10 mouse cellular contexts compared by ENCODE assay signal in the genomic region with DNA sequence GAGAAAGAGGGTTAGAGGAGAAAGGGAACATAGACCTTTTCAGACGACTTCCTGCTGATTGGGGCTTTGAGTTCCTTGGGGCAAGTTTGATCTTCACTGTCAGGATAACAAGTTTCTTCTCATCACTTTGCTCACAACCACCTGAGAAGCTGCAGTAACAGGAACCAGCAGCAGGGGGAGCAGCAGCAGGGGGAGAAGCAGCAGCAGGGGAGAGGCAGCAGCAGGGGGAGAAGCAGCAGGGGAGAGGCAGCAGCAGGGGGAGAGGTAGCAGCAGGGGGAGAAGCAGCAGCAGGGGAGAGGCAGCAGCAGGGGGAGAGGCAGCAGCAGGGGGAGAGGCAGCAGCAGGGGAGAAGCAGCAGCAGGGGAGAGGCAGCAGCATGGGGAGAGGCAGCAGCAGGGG. TPM values are rescaled to one million over a fixed set of nuclear protein-coding genes. Genes with fewer than 3 reads are reported as not detected.
DNase-seq lines count a peak whose midpoint lies in the region; ATAC-seq and TF ChIP-seq lines count a peak whose summit lies in the region.
"Had no signal": no experiment of that assay in that cellular context is flagged by ENCODE, and none has a peak within 500 bp of the region (broad histone marks: within the 10 kb centered on the region; RNA-seq: fewer than 3 reads in every experiment).

No protein-coding gene starts in this region.

- WGBS in kidney, postnatal 0 days = 39% methylated on average over 1 of the region's 1 CpGs
- 40% methylated on average over 1 of the region's 1 CpGs for WGBS in kidney, embryonic 15.5 days
- 60% methylated on average over 1 of the region's 1 CpGs for WGBS in neural tube, embryonic 11.5 days

- H3K4me3 ChIP-seq in kidney, postnatal 0 days (replicated peaks; ENCODE audit: low read depth, low read length) = no peak overlapping the region
- no peak overlapping the region for H3K4me3 ChIP-seq in kidney, embryonic 15.5 days (replicated peaks)
- H3K4me3 ChIP-seq in embryonic fibroblast, embryonic 13.5 days (ENCODE audit: insufficient read depth, low read length) = no peak overlapping the region
- H3K4me3 ChIP-seq in neural tube, embryonic 11.5 days (ENCODE audit: low read depth, low read length) = no peak overlapping the region
- H3K4me3 ChIP-seq: heart, embryonic 15.5 days; lung, embryonic 15.5 days had no signal

- H3K4me1 ChIP-seq in kidney, postnatal 0 days (replicated peaks; ENCODE audit: insufficient read depth, low read length) = 0 out of 2 replicates have a peak, but pooled peaks cover 5% of the 10 kb centered on the region
- H3K4me1 ChIP-seq in kidney, embryonic 15.5 days = peaks cover 11% of the 10 kb centered on the region
- no peaks in the 10 kb centered on the region for H3K4me1 ChIP-seq in embryonic fibroblast, embryonic 13.5 days (ENCODE audit: control insufficient read depth, insufficient read depth, low read length)
- H3K4me1 ChIP-seq in neural tube, embryonic 11.5 days (ENCODE audit: control insufficient read depth, insufficient read depth, low read length) = 0 out of 2 replicates have a peak, but pooled peaks cover 2% of the 10 kb centered on the region

- no peak for ATAC-seq in kidney, postnatal 0 days (replicated peaks; ENCODE audit: low FRiP score, low read depth)
- ATAC-seq in kidney, embryonic 15.5 days (replicated peaks; ENCODE audit: low FRiP score) = no peak
- ATAC-seq in neural tube, embryonic 11.5 days (ENCODE audit: insufficient read depth, low FRiP score, low TSS enrichment) = no peak

- H3K36me3 ChIP-seq in kidney, postnatal 0 days (ENCODE audit: insufficient read depth, low read length) = no peaks in the 10 kb centered on the region
- H3K36me3 ChIP-seq in kidney, embryonic 15.5 days = no peaks in the 10 kb centered on the region
- no peaks in the 10 kb centered on the region for H3K36me3 ChIP-seq in neural tube, embryonic 11.5 days (ENCODE audit: control insufficient read depth, insufficient read depth, low read length)
- H3K36me3 ChIP-seq: heart, embryonic 15.5 days; lung, embryonic 15.5 days had no signal

- peak; percentile 73 for TF ChIP-seq CTCF in kidney, postnatal 0 days (IDR thresholded peaks at IDR 0.05; ENCODE audit: low read depth)
- peak; percentile 43; the same call in 1 of the 2 replicates for TF ChIP-seq CTCF in embryonic fibroblast, embryonic 13.5 days (IDR thresholded peaks at IDR 0.05; ENCODE audit: borderline replicate concordance, insufficient read depth, low read length)

- peak; percentile 41 to 67 for DNase-seq in cerebellum, postnatal 14 days
- DNase-seq in cerebellum, adult 8-10 months = no peak
- DNase-seq in kidney, postnatal 0 days (ENCODE audit: low spot score) = no peak
- DNase-seq in MN1 (ENCODE audit: low spot score) = peak; percentile 8
- peak; percentile 54 for DNase-seq in neural tube, embryonic 11.5 days (ENCODE audit: low spot score)
- peak; percentile 82 for DNase-seq in thymus, postnatal 4 days

- H3K4me2 ChIP-seq in kidney, postnatal 0 days (ENCODE audit: low read length) = no peak overlapping the region
- no peak overlapping the region for H3K4me2 ChIP-seq in kidney, embryonic 15.5 days
- H3K4me2 ChIP-seq in neural tube, embryonic 11.5 days (ENCODE audit: low read depth) = no peak overlapping the region
- H3K4me2 ChIP-seq: heart, embryonic 15.5 days; lung, embryonic 15.5 days had no signal

- H3K27me3 ChIP-seq in kidney, postnatal 0 days (ENCODE audit: insufficient read depth, low read length) = peaks cover 6% of the 10 kb centered on the region; the same call in 1 of the 2 replicates
- H3K27me3 ChIP-seq in kidney, embryonic 15.5 days = peaks cover 31% of the 10 kb centered on the region
- H3K27me3 ChIP-seq in neural tube, embryonic 11.5 days (ENCODE audit: control insufficient read depth, insufficient read depth, low read length) = peaks cover 19% of the 10 kb centered on the region

- H3K9ac ChIP-seq in kidney, postnatal 0 days (ENCODE audit: low read depth, low read length) = no peak overlapping the region
- no peak overlapping the region for H3K9ac ChIP-seq in kidney, embryonic 15.5 days
- no peak overlapping the region for H3K9ac ChIP-seq in neural tube, embryonic 11.5 days (ENCODE audit: low read length)
- H3K9ac ChIP-seq: heart, embryonic 15.5 days; lung, embryonic 15.5 days had no signal

- no peak overlapping the region for H3K27ac ChIP-seq in kidney, postnatal 0 days
- no peak overlapping the region for H3K27ac ChIP-seq in kidney, embryonic 15.5 days
- no peak overlapping the region for H3K27ac ChIP-seq in embryonic fibroblast, embryonic 13.5 days (ENCODE audit: insufficient read depth, low read length)
- no peak overlapping the region for H3K27ac ChIP-seq in neural tube, embryonic 11.5 days (ENCODE audit: low read depth, low read length)
- H3K27ac ChIP-seq: heart, embryonic 15.5 days; lung, embryonic 15.5 days had no signal

- H3K9me3 ChIP-seq in kidney, postnatal 0 days (replicated peaks; ENCODE audit: low read length) = no peaks in the 10 kb centered on the region
- H3K9me3 ChIP-seq in kidney, embryonic 15.5 days (replicated peaks) = no peaks in the 10 kb centered on the region
- H3K9me3 ChIP-seq in neural tube, embryonic 11.5 days (ENCODE audit: control insufficient read depth, low read length) = no peaks in the 10 kb centered on the region
- H3K9me3 ChIP-seq: heart, embryonic 15.5 days; lung, embryonic 15.5 days had no signal

- no peak for TF ChIP-seq POLR2A in embryonic fibroblast, embryonic 13.5 days (IDR thresholded peaks at IDR 0.05; ENCODE audit: low read depth, low read length)

RNA-seq across cellular contexts. Expression of gene Sgcg, which starts 19.0 kb away (rescaled TPM):
- polyA plus RNA-seq in kidney, postnatal 0 days (2015; fragmentation: Nextera tagmentation; extraction: Ambion mirVana) = 0.60 and 1.2 TPM in 2 replicates
- polyA plus RNA-seq in kidney, embryonic 15.5 days (2015; fragmentation: Nextera tagmentation; extraction: Ambion mirVana) = 1.1 and 1.8 TPM in 2 replicates
- polyA plus RNA-seq in embryonic fibroblast, embryonic 13.5 days (2011; ENCODE audit: insufficient read length, low read depth, missing spikeins) = not detected in 2 replicates
- 1.1 and 2.0 TPM in 2 replicates for polyA plus RNA-seq in neural tube, embryonic 11.5 days (2014; fragmentation: Nextera tagmentation; extraction: Ambion mirVana)

RNA-seq across cellular contexts. Expression of gene Arl11, which starts 32.3 kb away (rescaled TPM):
- polyA plus RNA-seq in kidney, postnatal 0 days (2015; fragmentation: Nextera tagmentation; extraction: Ambion mirVana) = 0.71 and 1.2 TPM in 2 replicates
- 0.82 and 0.84 TPM in 2 replicates for polyA plus RNA-seq in kidney, embryonic 15.5 days (2015; fragmentation: Nextera tagmentation; extraction: Ambion mirVana)
- 0.49 TPM in 1 of 2 replicates, not detected in the other for polyA plus RNA-seq in embryonic fibroblast, embryonic 13.5 days (2011; ENCODE audit: insufficient read length, low read depth, missing spikeins)
- polyA plus RNA-seq in neural tube, embryonic 11.5 days (2014; fragmentation: Nextera tagmentation; extraction: Ambion mirVana) = 0.22 and 0.56 TPM in 2 replicates

Comparison
In these comparisons a context has a peak if more than half of its experiments do, and no peak if none do; other contexts are left out.
1. DNase-seq: peak in cerebellum, postnatal 14 days (2 of 2), MN1 (single experiment), neural tube, embryonic 11.5 days (single experiment) and thymus, postnatal 4 days (single experiment); none in cerebellum, adult 8-10 months (single experiment) and kidney, postnatal 0 days (single experiment).